Mouse (Mus musculus) liver (tissue): Measurements from ENCODE around the gene Itpr1.

Experiments used
- DNase-seq: peaks from one replicate; pipeline ENCODE4 v3.0.0-alpha.2; 2020; ENCODE audit warnings: mixed read lengths

Itpr1 gene

GRCm38 (mm10) chr6:108327561-108327960 is 114.7 kb downstream of the Itpr1 start:
- no peak for DNase-seq

GRCm38 (mm10) chr6:108328296-108328695 is 115.4 kb downstream of the Itpr1 start:
- no peak for DNase-seq

- no peak for DNase-seq
Measured at GRCm38 (mm10) chr6:108330461-108330860, 117.6 kb downstream of the Itpr1 start.

GRCm38 (mm10) chr6:108331268-108331667 is 118.4 kb downstream of the Itpr1 start:
- DNase-seq = no peak

GRCm38 (mm10) chr6:108334059-108334458 is 121.2 kb downstream of the Itpr1 start:
- DNase-seq = no peak

- no peak for DNase-seq
Measured at GRCm38 (mm10) chr6:108335202-108335823, 122.4 kb downstream of the Itpr1 start.

- DNase-seq = no peak
Measured at GRCm38 (mm10) chr6:108336506-108336905, 123.6 kb downstream of the Itpr1 start.

- no peak for DNase-seq
Measured at GRCm38 (mm10) chr6:108337289-108337688, 124.4 kb downstream of the Itpr1 start.

- DNase-seq = no peak
Measured at GRCm38 (mm10) chr6:108338362-108338761, 125.5 kb downstream of the Itpr1 start.

- DNase-seq = no peak
Measured at GRCm38 (mm10) chr6:108342989-108343388, 130.1 kb downstream of the Itpr1 start.

GRCm38 (mm10) chr6:108343781-108344310 is 130.9 kb downstream of the Itpr1 start:
- DNase-seq = no peak

- no peak for DNase-seq
Measured at GRCm38 (mm10) chr6:108350801-108351200, 137.9 kb downstream of the Itpr1 start.

- no peak for DNase-seq
Measured at GRCm38 (mm10) chr6:108351998-108352397, 139.1 kb downstream of the Itpr1 start.

- DNase-seq = no peak
Measured at GRCm38 (mm10) chr6:108367412-108367811, 154.5 kb downstream of the Itpr1 start.

- no peak for DNase-seq
Measured at GRCm38 (mm10) chr6:108369031-108369430, 156.1 kb downstream of the Itpr1 start.

- no peak for DNase-seq
Measured at GRCm38 (mm10) chr6:108371347-108371893, 158.5 kb downstream of the Itpr1 start.

GRCm38 (mm10) chr6:108374019-108374418 is 161.1 kb downstream of the Itpr1 start:
- no peak for DNase-seq

- no peak for DNase-seq
Measured at GRCm38 (mm10) chr6:108379041-108379440, 166.1 kb downstream of the Itpr1 start.

GRCm38 (mm10) chr6:108380209-108380608 is 167.3 kb downstream of the Itpr1 start:
- no peak for DNase-seq

GRCm38 (mm10) chr6:108390624-108391324 is 177.9 kb downstream of the Itpr1 start:
- no peak for DNase-seq

GRCm38 (mm10) chr6:108393131-108393530 is 180.2 kb downstream of the Itpr1 start:
- no peak for DNase-seq

- no peak for DNase-seq
Measured at GRCm38 (mm10) chr6:108397956-108398355, 185.1 kb downstream of the Itpr1 start.

- no peak for DNase-seq
Measured at GRCm38 (mm10) chr6:108401412-108401955, 188.6 kb downstream of the Itpr1 start.

GRCm38 (mm10) chr6:108404736-108405135 is 191.8 kb downstream of the Itpr1 start:
- DNase-seq = no peak
